Mouse (Mus musculus) heart, embryonic 14.5 days (tissue): ENCODE results near the gene Olfr1341. TPM values are rescaled to one million over a fixed set of nuclear protein-coding genes. Genes with fewer than 3 reads are reported as not detected.

Experiments
- ATAC-seq: fragments of 200-750 bp; cut with Nextera tagmentation; 2 replicates; pipeline ENCODE4 v1.8.0; 2017; ENCODE audit warnings: low read depth, moderate TSS enrichment; ENCODE audit not compliant: insufficient number of reproducible peaks, insufficient read depth, low FRiP score
- H3K27ac ChIP-seq, 2 experiments: fragments of 200-500 bp in 1 of 2; fragments of 300-500 bp in 1 of 2; sonication (generic) in 1 of 2; replicated peaks in 1 of 2; 2 replicates each; pipeline ENCODE4 v1.5.1; 2012 to 2014; ENCODE audit warnings: low read depth in 2 of 2, low read length in 2 of 2, control low read depth in 1 of 2, mild to moderate bottlenecking in 1 of 2, mixed read lengths in 1 of 2; ENCODE audit not compliant: control insufficient read depth in 1 of 2, insufficient read depth in 1 of 2
- H3K27me3 ChIP-seq: fragments of 300-500 bp; sonication (generic); 2 replicates; pipeline ENCODE4 v1.6.1; 2014; ENCODE audit warnings: mild to moderate bottlenecking, low read length, control low read depth; ENCODE audit not compliant: control insufficient read depth, insufficient read depth
- H3K36me3 ChIP-seq: fragments of 300-500 bp; sonication (generic); 2 replicates; pipeline ENCODE4 v1.6.1; 2014; ENCODE audit warnings: mild to moderate bottlenecking, control low read depth, low read length, mixed read lengths; ENCODE audit not compliant: control insufficient read depth, insufficient read depth
- H3K4me1 ChIP-seq, 2 experiments: fragments of 200-500 bp in 1 of 2; fragments of 300-500 bp in 1 of 2; sonication (generic) in 1 of 2; 2 replicates each; pipeline ENCODE4 v1.6.1; 2012 to 2014; ENCODE audit warnings: low read length in 2 of 2, control low read depth in 1 of 2, mixed read lengths in 1 of 2; ENCODE audit not compliant: control insufficient read depth in 2 of 2, insufficient read depth in 2 of 2
- H3K4me2 ChIP-seq: fragments of 300-500 bp; sonication (generic); 2 replicates; pipeline ENCODE4 v1.6.1; 2014; ENCODE audit warnings: mild to moderate bottlenecking, low read length
- H3K4me3 ChIP-seq, 2 experiments: fragments of 200-500 bp in 1 of 2; fragments of 300-500 bp in 1 of 2; sonication (generic) in 1 of 2; 2 replicates each; pipeline ENCODE4 v1.5.1; 2012 to 2014; ENCODE audit warnings: low read length in 2 of 2, mild to moderate bottlenecking in 2 of 2, control low read depth in 1 of 2, low read depth in 1 of 2, moderate library complexity in 1 of 2; ENCODE audit not compliant: control insufficient read depth in 1 of 2, insufficient read depth in 1 of 2
- H3K9ac ChIP-seq: fragments of 300-500 bp; sonication (generic); 2 replicates; pipeline ENCODE4 v1.6.1; 2014; ENCODE audit warnings: mild to moderate bottlenecking, low read length
- H3K9me3 ChIP-seq: fragments of 300-500 bp; sonication (generic); 2 replicates; pipeline ENCODE4 v1.6.1; 2016; ENCODE audit warnings: low read length, control low read depth; ENCODE audit not compliant: control insufficient read depth
- WGBS: fragments of 180-500 bp; shearing (Covaris S2); extraction: QIAGEN DNeasy Blood & Tissue Kit; methylation state at CpG from one replicate; pipeline ENCODE4 v1.1.7; 2014; 5-methylcytosine and 5-hydroxymethylcytosine counted together
- polyA plus RNA-seq: library from polyadenylated mRNA; unstranded; fragments of >200 nt; fragmentation: Nextera tagmentation; extraction: Ambion mirVana; gene quantifications from 2 replicates; pipeline ENCODE4 v1.2.1, GENCODE M21; 2014

Gene Olfr1341
- polyA plus RNA-seq, 1 experiment from 2014 or later, result not detected

DNA sequence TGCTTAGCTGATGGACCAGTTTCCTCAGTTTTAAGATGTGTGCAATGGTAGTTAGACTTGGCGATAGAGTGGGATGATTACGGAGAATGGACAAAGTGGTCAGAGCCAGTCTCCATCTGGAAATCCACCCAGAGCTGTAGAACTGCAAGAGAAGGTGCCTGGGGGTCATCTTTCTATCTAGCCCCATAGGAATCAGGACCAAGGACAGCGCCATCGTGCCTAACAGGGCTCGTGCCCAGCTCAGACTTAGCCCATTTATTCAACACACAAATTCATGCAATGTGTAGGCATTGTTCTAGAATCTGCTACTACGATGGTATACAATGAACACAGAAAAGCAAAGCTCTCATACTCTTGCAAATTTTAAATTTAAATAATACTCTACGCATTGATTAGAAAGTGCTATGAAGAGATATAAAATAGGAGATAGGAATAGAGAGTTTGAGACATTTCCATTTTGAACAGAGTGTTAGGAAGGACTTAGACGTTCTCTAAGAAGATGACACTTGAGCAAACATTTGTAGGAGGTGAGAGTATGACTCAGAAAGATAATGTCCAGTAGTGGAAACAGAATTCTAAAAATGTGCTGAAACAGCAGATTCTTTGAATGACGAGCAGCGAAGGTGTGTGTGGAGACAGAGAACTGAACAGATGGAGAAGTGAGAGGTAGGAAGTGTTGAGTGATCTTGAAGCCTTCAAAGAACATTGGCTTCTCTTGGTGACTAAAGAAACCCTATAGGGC lies 18.6 kb downstream of the Olfr1341 start:
- H3K4me3 ChIP-seq, result no peak overlapping the region
- no peak overlapping the region for H3K9ac ChIP-seq
- H3K9me3 ChIP-seq, result no peaks in the 10 kb centered on the region
- no peak overlapping the region for H3K4me2 ChIP-seq
- H3K4me1 ChIP-seq, result no peaks in the 10 kb centered on the region
- 46% methylated on average over 10 of the region's 10 CpGs for WGBS
- H3K27ac ChIP-seq, result no peak overlapping the region
- H3K27me3 ChIP-seq, result no peaks in the 10 kb centered on the region
- H3K36me3 ChIP-seq, result no peaks in the 10 kb centered on the region
- ATAC-seq, result no peak

DNA sequence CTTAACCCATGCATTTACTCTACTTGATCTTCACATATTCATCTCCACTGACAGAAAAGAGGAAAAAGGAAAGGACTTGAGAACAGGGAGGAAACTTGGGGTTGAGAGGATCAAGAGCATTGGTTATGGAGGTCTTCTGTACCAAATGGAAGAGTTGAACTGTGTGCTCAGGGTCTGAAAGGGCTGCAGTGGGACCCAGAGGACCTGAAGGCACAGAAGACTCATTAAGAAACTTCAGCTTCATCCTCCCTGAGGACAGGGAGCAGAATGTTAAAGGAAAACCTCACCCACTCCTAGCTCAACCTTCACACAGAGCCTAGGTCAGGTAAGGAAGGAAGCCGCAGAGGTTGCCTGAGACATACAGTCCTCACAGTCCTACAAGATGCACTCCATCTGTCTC lies 28.6 kb downstream of the Olfr1341 start, which contains the start of gene Olfr1339:
Olfr1339 (plus strand) TSS at position 301 of the 400 bp plus-strand sequence.
- no peak within 1 kb of the TSS for H3K9ac ChIP-seq
- H3K4me2 ChIP-seq, result no peak within 1 kb of the TSS
- no peak for ATAC-seq
- no peak within 1 kb of the TSS for H3K27ac ChIP-seq
- 91% methylated on average over 1 of the region's 1 CpGs for WGBS
- H3K4me3 ChIP-seq, result no peak within 1 kb of the TSS
- no peaks in the 10 kb centered on the region for H3K27me3 ChIP-seq
- H3K4me1 ChIP-seq, result no peaks in the 10 kb centered on the region
- no peaks in the 10 kb centered on the region for H3K36me3 ChIP-seq
- H3K9me3 ChIP-seq, result 0 out of 2 replicates have a peak, but pooled peaks cover 3% of the 10 kb centered on the region

DNA sequence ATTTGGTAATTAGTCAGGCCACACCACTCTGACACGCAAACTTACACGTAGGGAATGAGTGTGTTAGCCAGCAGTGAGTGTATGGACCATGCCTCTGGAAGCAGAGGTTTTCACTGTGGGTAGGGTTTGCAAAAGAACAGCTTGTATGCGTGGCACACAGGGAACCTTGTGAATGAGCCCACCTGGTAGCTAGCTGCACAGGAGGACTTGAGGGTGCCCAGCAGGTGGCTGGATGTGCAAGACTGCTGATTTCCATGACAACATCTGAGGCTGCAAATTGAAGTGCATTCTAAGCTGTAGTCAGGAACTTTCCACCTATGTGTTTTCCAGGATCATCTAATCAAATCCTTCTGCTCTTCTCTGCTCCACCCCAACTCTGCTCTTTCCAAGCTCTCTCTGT lies 36.3 kb downstream of the Olfr1341 start:
- H3K36me3 ChIP-seq, result no peaks in the 10 kb centered on the region
- H3K27me3 ChIP-seq, result peaks cover 22% of the 10 kb centered on the region
- no peak overlapping the region for H3K4me2 ChIP-seq
- H3K9me3 ChIP-seq, result no peaks in the 10 kb centered on the region
- no peak overlapping the region for H3K27ac ChIP-seq
- ATAC-seq, result no peak
- 47% methylated on average over 3 of the region's 3 CpGs for WGBS
- H3K4me1 ChIP-seq, result no peaks in the 10 kb centered on the region
- no peak overlapping the region for H3K9ac ChIP-seq
- H3K4me3 ChIP-seq, result no peak overlapping the region

DNA sequence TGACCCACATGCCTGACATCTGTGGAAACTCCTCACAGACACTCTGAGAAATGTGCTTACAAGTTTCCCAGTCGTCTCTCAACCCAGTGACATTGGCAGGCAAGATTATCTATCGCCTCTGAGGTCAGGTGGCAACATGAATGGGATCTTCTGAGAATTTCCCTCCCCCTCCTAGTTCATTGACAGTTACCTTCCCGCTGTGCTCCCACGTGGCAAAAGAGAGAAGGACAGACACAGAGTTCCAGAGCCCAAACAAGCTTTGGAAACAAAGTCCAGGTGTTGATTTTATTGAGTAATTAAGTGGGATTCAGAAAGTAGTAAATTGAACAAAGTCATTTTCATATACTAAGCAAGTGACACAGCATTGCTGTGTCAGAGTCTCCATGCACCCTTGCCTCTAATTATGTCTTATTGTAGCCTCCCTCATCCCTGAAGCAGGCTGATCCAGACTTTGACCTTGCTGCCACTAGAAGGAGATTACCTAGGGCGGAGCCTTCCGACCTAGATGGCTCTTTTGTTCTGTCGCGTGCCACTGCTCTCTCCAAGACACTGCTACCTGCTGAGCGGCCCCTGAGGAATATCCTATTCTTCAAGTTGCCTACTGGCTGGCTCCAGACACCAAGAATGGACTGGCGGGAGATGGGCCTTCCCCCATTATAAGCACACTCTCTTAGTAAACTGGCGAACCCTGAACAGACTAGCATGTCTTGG lies 37.8 kb downstream of the Olfr1341 start:
- Histone ChIP-seq H3K36me3 (no peaks in the 10 kb centered on the region), H3K4me3 (no peak overlapping the region), H3K9ac (no peak overlapping the region), H3K27ac (no peak overlapping the region), H3K4me1 (no peaks in the 10 kb centered on the region), H3K9me3 (no peaks in the 10 kb centered on the region), H3K4me2 (no peak overlapping the region; the same call in 1 of the 2 replicates), H3K27me3 (peaks cover 22% of the 10 kb centered on the region)
- WGBS, result 7% methylated on average over 11 of the region's 11 CpGs
- ATAC-seq, result no peak

DNA sequence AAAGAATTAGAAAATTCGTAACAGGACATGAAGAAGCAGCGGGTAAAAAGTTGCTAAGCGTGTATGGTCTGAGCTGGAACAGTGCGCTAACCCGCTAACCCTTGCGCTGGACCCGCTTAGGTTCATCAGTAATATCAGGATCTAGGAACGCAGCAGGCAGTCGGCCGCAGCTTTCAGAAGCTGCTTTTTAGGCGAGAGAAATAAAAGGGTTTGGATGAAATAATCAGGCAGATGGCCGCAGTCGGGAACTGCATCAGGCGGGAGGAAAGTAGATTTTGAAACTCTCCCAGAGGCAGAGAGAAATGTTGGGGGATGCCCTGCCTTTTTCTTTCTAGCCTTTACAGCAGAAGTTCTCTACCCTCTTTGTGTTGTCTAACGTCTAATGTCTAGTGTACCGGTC lies 38.6 kb downstream of the Olfr1341 start:
- no peaks in the 10 kb centered on the region for H3K9me3 ChIP-seq
- no peak for ATAC-seq
- no peaks in the 10 kb centered on the region for H3K36me3 ChIP-seq
- H3K4me3 ChIP-seq, result no peak overlapping the region
- H3K27ac ChIP-seq, result no peak overlapping the region
- peaks cover 22% of the 10 kb centered on the region for H3K27me3 ChIP-seq
- no peak overlapping the region; the same call in 1 of the 2 replicates for H3K4me2 ChIP-seq
- no peak overlapping the region for H3K9ac ChIP-seq
- 6% methylated on average over 16 of the region's 16 CpGs for WGBS
- no peaks in the 10 kb centered on the region for H3K4me1 ChIP-seq

DNA sequence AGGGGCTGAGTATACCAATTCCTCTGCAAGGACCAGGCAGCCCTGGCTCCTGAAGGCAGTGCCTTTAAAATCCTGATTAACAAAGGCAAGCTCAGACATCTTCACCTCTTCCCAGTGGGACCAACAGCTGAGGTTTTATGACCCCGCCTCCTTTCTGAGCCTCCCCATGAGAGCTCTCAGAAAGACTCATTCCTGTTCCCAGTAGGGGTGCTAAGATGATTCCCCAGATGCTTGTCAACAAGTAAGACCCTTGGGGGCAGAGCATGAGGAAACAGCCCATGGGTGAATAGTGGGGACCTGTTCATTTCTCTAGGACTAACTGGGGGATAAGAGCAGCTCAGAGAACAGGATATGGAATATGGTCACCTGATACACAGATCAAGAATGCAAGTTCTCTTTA lies 55.3 kb downstream of the Olfr1341 start, which contains the start of gene Olfr1338:
Olfr1338 (minus strand) TSS at position 101 of the 400 bp plus-strand sequence.
- ATAC-seq, result no peak
- H3K9me3 ChIP-seq, result no peaks in the 10 kb centered on the region
- H3K4me3 ChIP-seq, result no peak within 1 kb of the TSS
- H3K36me3 ChIP-seq, result no peaks in the 10 kb centered on the region
- H3K9ac ChIP-seq, result no peak within 1 kb of the TSS
- no peak within 1 kb of the TSS for H3K4me2 ChIP-seq
- H3K27me3 ChIP-seq, result no peaks in the 10 kb centered on the region
- H3K4me1 ChIP-seq, result no peaks in the 10 kb centered on the region
- 57% methylated on average over 1 of the region's 1 CpGs for WGBS
- H3K27ac ChIP-seq, result no peak within 1 kb of the TSS
